Mouse (Mus musculus): Measurements from ENCODE around the gene 0610009B22Rik.

DNA sequence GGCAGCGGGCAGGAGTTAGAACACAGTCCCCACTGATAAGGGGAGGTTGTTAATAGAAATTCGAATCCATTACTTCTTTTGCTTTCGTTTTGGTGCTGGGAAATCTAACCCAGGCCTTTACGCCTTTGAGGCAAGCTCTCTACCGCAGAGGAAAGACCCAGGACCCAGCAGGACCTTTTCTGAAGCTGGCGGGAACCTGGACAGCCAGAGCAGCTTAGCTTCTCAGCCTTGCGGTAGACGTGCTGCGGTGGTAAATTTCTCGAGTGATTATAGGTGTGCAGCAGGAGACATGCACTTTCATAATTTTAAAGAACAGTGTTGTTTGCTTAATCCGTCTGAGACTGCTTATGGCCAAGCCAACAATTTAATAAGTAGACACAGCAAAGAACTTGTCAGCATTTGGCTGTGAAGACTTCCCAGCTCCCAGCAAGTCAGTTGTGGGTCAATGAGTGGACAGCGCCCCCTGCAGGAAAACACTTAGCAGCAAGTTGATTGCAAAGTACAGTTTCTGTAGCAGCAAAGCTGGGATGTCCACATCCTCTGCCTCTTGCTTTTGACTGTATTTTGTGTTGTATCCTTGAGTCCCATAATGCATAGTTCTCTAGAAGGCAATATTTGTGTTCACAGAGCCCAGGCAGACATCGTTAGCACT lies 7.2 kb downstream of the 0610009B22Rik start:
- TF ChIP-seq CTCF (IDR thresholded peaks at IDR 0.05; ENCODE audit: borderline replicate concordance, insufficient read depth, low read length) (peak; percentile 72), POLR2A (IDR thresholded peaks at IDR 0.05; ENCODE audit: low read depth, low read length) (no peak)

All from embryonic fibroblast, embryonic 13.5 days (primary cell).